In the genomic region with DNA sequence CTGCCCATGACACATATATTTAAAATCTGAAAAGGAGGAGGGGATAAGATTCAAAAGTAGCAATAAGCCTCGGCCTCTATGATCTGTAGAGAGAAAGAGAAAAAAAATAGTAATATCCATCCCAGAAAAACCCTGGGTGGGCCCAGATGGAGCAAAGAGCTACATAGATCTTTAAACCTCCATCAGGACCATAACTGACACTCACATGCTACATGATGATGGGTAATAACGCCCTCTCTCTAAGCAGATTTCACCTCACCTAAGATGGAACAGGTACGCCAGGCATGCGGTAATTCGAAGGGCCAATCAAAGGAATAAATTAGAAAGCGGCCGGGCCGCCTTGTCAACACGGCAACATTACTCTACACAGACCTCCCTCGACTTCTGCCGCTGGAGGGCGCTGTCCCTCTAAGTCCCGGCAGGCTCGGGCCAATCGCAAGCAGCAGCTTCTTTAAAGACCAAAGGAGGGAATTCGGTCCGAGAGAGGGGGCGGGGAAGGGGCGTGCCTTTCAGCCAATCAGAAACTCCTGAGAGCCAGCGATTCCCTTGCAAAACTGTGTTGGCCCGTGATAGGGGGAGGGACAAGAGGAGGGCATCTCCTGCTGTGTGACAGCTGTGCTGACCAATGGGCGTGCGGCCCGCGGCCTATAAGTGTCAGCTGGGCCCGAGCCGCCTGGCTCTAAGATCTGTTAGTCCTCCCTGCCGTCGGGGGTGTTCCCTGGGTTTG, we compare ENCODE assay signal across 8 mouse cellular contexts. TPM values are rescaled to one million over a fixed set of nuclear protein-coding genes. Genes with fewer than 3 reads are reported as not detected.
DNase-seq lines count a peak whose midpoint lies in the region; ATAC-seq and TF ChIP-seq lines count a peak whose summit lies in the region.

Gene Tent5b, plus strand, starts transcription at position 675 of the 727 bp plus-strand sequence.

- peak within 1 kb of the TSS; percentile 60 for H3K9ac ChIP-seq in heart, embryonic 12.5 days
- H3K9ac ChIP-seq in kidney, postnatal 0 days (ENCODE audit: low read depth, low read length), result peak within 1 kb of the TSS; percentile 55
- peak within 1 kb of the TSS; percentile 40; the same call in 1 of the 2 replicates for H3K9ac ChIP-seq in liver, embryonic 11.5 days (ENCODE audit: low read depth, low read length)
- H3K9ac ChIP-seq in stomach, embryonic 15.5 days, result peak within 1 kb of the TSS; percentile 24; the same call in 1 of the 2 replicates

- H3K79me3 ChIP-seq in C2C12 (ENCODE audit: low read depth), result no peaks in the 10 kb centered on the region

- no peaks in the 10 kb centered on the region for H3K27me3 ChIP-seq in C2C12 (ENCODE audit: control insufficient read depth, insufficient read depth, insufficient read length)
- peaks cover 82% of the 10 kb centered on the region for H3K27me3 ChIP-seq in erythroblast, embryonic 14.5 days (ENCODE audit: control insufficient read depth)
- peaks cover 69% of the 10 kb centered on the region for H3K27me3 ChIP-seq in heart, embryonic 12.5 days (replicated peaks)
- H3K27me3 ChIP-seq in kidney, postnatal 0 days (ENCODE audit: insufficient read depth, low read length), result no peaks in the 10 kb centered on the region
- H3K27me3 ChIP-seq in liver, embryonic 11.5 days (replicated peaks; ENCODE audit: control insufficient read depth, insufficient read depth, low read length), result peaks cover 63% of the 10 kb centered on the region
- peaks cover 28% of the 10 kb centered on the region for H3K27me3 ChIP-seq in stomach, embryonic 15.5 days (replicated peaks)

- H3K9me3 ChIP-seq in erythroblast, embryonic 14.5 days (ENCODE audit: control insufficient read depth, low read length), result no peaks in the 10 kb centered on the region
- H3K9me3 ChIP-seq in heart, embryonic 12.5 days (replicated peaks), result no peaks in the 10 kb centered on the region
- H3K9me3 ChIP-seq in kidney, postnatal 0 days (replicated peaks; ENCODE audit: low read length), result no peaks in the 10 kb centered on the region
- H3K9me3 ChIP-seq in liver, embryonic 11.5 days (ENCODE audit: control insufficient read depth, low read length), result no peaks in the 10 kb centered on the region
- H3K9me3 ChIP-seq in stomach, embryonic 15.5 days, result no peaks in the 10 kb centered on the region

- no peak for TF ChIP-seq POLR2A in brain, embryonic 14.5 days (IDR thresholded peaks at IDR 0.05; ENCODE audit: borderline replicate concordance, extremely low read depth, insufficient read depth, insufficient read length, poor library complexity, severe bottlenecking)

- peak; percentile 87 for TF ChIP-seq CTCF in C2C12 (IDR thresholded peaks at IDR 0.05; ENCODE audit: control insufficient read depth, insufficient read depth, insufficient read length)
- peak; percentile 87 for TF ChIP-seq CTCF in brain, embryonic 14.5 days (IDR thresholded peaks at IDR 0.05; ENCODE audit: borderline replicate concordance, extremely low read depth, insufficient read depth, insufficient read length)
- TF ChIP-seq CTCF in kidney, postnatal 0 days (IDR thresholded peaks at IDR 0.05; ENCODE audit: low read depth), result peak; percentile 98

- H3K36me3 ChIP-seq in C2C12 (ENCODE audit: control insufficient read depth, insufficient read depth), result peaks cover 4% of the 10 kb centered on the region
- no peaks in the 10 kb centered on the region for H3K36me3 ChIP-seq in erythroblast, embryonic 14.5 days (ENCODE audit: control insufficient read depth)
- H3K36me3 ChIP-seq in heart, embryonic 12.5 days, result no peaks in the 10 kb centered on the region
- no peaks in the 10 kb centered on the region for H3K36me3 ChIP-seq in kidney, postnatal 0 days (ENCODE audit: insufficient read depth, low read length)
- no peaks in the 10 kb centered on the region for H3K36me3 ChIP-seq in liver, embryonic 11.5 days (ENCODE audit: control insufficient read depth, insufficient read depth, low read length)
- no peaks in the 10 kb centered on the region for H3K36me3 ChIP-seq in stomach, embryonic 15.5 days

- peak within 1 kb of the TSS; percentile 49 for H3K4me3 ChIP-seq in C2C12 (ENCODE audit: insufficient read depth, poor library complexity, severe bottlenecking)
- peak within 1 kb of the TSS; percentile 57 for H3K4me3 ChIP-seq in erythroblast, embryonic 14.5 days (replicated peaks)
- peak within 1 kb of the TSS; percentile 55 for H3K4me3 ChIP-seq in heart, embryonic 12.5 days
- H3K4me3 ChIP-seq in kidney, postnatal 0 days (replicated peaks; ENCODE audit: low read depth, low read length), result peak within 1 kb of the TSS; percentile 26
- H3K4me3 ChIP-seq in liver, embryonic 11.5 days (ENCODE audit: low read depth, low read length), result peak within 1 kb of the TSS; percentile 49
- H3K4me3 ChIP-seq in stomach, embryonic 15.5 days (replicated peaks), result peak within 1 kb of the TSS; percentile 45

- peaks cover 19% of the 10 kb centered on the region for H3K4me1 ChIP-seq in erythroblast, embryonic 14.5 days (ENCODE audit: control insufficient read depth)
- peaks cover 25% of the 10 kb centered on the region for H3K4me1 ChIP-seq in heart, embryonic 12.5 days (replicated peaks)
- H3K4me1 ChIP-seq in kidney, postnatal 0 days (replicated peaks; ENCODE audit: insufficient read depth, low read length), result 0 out of 2 replicates have a peak, but pooled peaks cover 13% of the 10 kb centered on the region
- H3K4me1 ChIP-seq in liver, embryonic 11.5 days (replicated peaks; ENCODE audit: control insufficient read depth, insufficient read depth, low read length), result peaks cover 11% of the 10 kb centered on the region
- H3K4me1 ChIP-seq in stomach, embryonic 15.5 days, result peaks cover 13% of the 10 kb centered on the region

- peak; percentile 97 for ATAC-seq in heart, embryonic 12.5 days (ENCODE audit: insufficient number of reproducible peaks, low FRiP score)
- ATAC-seq in kidney, postnatal 0 days (replicated peaks; ENCODE audit: low FRiP score, low read depth), result peak; percentile 98
- peak; percentile 99 for ATAC-seq in liver, embryonic 11.5 days (replicated peaks; ENCODE audit: low FRiP score)
- peak; percentile 97 for ATAC-seq in stomach, embryonic 15.5 days (ENCODE audit: insufficient read depth, low FRiP score, low read depth)

- peak within 1 kb of the TSS; percentile 79 for H3K4me2 ChIP-seq in heart, embryonic 12.5 days
- peak within 1 kb of the TSS; percentile 56 for H3K4me2 ChIP-seq in kidney, postnatal 0 days (ENCODE audit: low read length)
- peak within 1 kb of the TSS; percentile 77 for H3K4me2 ChIP-seq in liver, embryonic 11.5 days
- H3K4me2 ChIP-seq in stomach, embryonic 15.5 days, result peak within 1 kb of the TSS; percentile 75

- no peak within 1 kb of the TSS for H3K27ac ChIP-seq in heart, embryonic 12.5 days (ENCODE audit: poor library complexity, severe bottlenecking)
- no peak within 1 kb of the TSS for H3K27ac ChIP-seq in kidney, postnatal 0 days
- no peak within 1 kb of the TSS for H3K27ac ChIP-seq in liver, embryonic 11.5 days (ENCODE audit: low read depth, low read length)
- no peak within 1 kb of the TSS for H3K27ac ChIP-seq in stomach, embryonic 15.5 days

- 4% methylated on average over 29 of the region's 29 CpGs for WGBS in heart, embryonic 12.5 days
- 2% methylated on average over 29 of the region's 29 CpGs for WGBS in kidney, postnatal 0 days
- WGBS in liver, embryonic 11.5 days, result 4% methylated on average over 29 of the region's 29 CpGs
- 3% methylated on average over 29 of the region's 29 CpGs for WGBS in stomach, embryonic 15.5 days

- peak within 1 kb of the TSS; percentile 51 for H3ac ChIP-seq in C2C12 (ENCODE audit: control insufficient read depth, insufficient read length, low read depth)

- DNase-seq in brain, embryonic 14.5 days (ENCODE audit: low read depth), result peak; percentile 99
- DNase-seq in kidney, postnatal 0 days (ENCODE audit: low spot score), result peak; percentile 100
- peak; percentile 96 for DNase-seq in liver, embryonic 11.5 days (ENCODE audit: low spot score)
- DNase-seq in natural killer cell, adult 2 months (ENCODE audit: low spot score in 2 of 2), result peak; percentile 91 to 93

- peaks cover 22% of the 10 kb centered on the region for H3K79me2 ChIP-seq in C2C12 (ENCODE audit: control insufficient read depth, insufficient read depth)

TF ChIP-seq in C2C12, 6 proteins besides CTCF, POLR2A, EP300 and RAD21:
- no peak for TF ChIP-seq MAX (IDR thresholded peaks at IDR 0.05)
- TF ChIP-seq USF1 (IDR thresholded peaks at IDR 0.05; ENCODE audit: low read depth), result peak; percentile 13
- peak; percentile 27 for TF ChIP-seq MYOD1 (IDR thresholded peaks at IDR 0.05; ENCODE audit: control insufficient read depth, insufficient read length, low read depth)

RNA-seq across cellular contexts. Expression of gene Tent5b, which starts in this region (rescaled TPM):
- 4.4 TPM for polyA plus RNA-seq in C2C12 (2012; fragmentation: generic; extraction: Trizol)
- 0.19 and 0.45 TPM in 2 replicates for polyA plus RNA-seq in brain, embryonic 14.5 days (2012; rRNA removed)
- polyA plus RNA-seq in erythroblast, embryonic 14.5 days (2012), result not detected in 2 replicates
- polyA plus RNA-seq in heart, embryonic 12.5 days (2016; fragmentation: Nextera tagmentation; extraction: Ambion mirVana), result 0.88 and 1.3 TPM in 2 replicates
- 2.7 and 2.8 TPM in 2 replicates for polyA plus RNA-seq in kidney, postnatal 0 days (2015; fragmentation: Nextera tagmentation; extraction: Ambion mirVana)
- 0.38 TPM in 1 of 2 replicates, not detected in the other for polyA plus RNA-seq in liver, embryonic 11.5 days (2014; fragmentation: Nextera tagmentation; extraction: Ambion mirVana)
- 2.4 and 4.1 TPM in 2 replicates for polyA plus RNA-seq in stomach, embryonic 15.5 days (2015; fragmentation: Nextera tagmentation; extraction: Ambion mirVana)

Comparison
In these comparisons a context has a peak if more than half of its experiments do, and no peak if none do; other contexts are left out.
1. Peak in DNase-seq in brain, embryonic 14.5 days; RNA of the gene not detected or under 1 TPM.
2. Peak in DNase-seq, ATAC-seq, H3K4me3 ChIP-seq, H3K9ac ChIP-seq and H3K4me2 ChIP-seq in liver, embryonic 11.5 days; RNA of the gene not detected or under 1 TPM.